Mouse (Mus musculus) left cerebral cortex, adult 2 months (tissue): ENCODE measurements around the gene Ackr4. TPM values are rescaled to one million over a fixed set of nuclear protein-coding genes. Genes with fewer than 3 reads are reported as not detected.

Experiments
- DNase-seq, 2 experiments: peaks; one replicate each; pipeline ENCODE4 v3.0.0; 2021 to 2022; ENCODE audit warnings: low spot score in 2 of 2, mixed read lengths in 1 of 2; ENCODE audit errors: extremely low spot score in 1 of 2
- H3K27ac ChIP-seq: fragments of 200-600 bp; 2 replicates; pipeline ENCODE4 v1.8.1; 2022
- H3K4me3 ChIP-seq: fragments of 200-600 bp; 2 replicates; pipeline ENCODE4 v1.8.1; 2022
- CTCF ChIP-seq: fragments of 200-600 bp; IDR thresholded peaks from 2 replicates; pipeline ENCODE4 v1.8.1; 2022; ENCODE audit warnings: antibody characterized with exemption, mild to moderate bottlenecking, moderate library complexity
- intact Hi-C: fragments of 180-260 bp; cut with DNase I; formaldehyde crosslinking; loops from one replicate; pipeline ENCODE4 v1.15.1; 2025
- total RNA-seq, 2 experiments: library from RNA; stranded (reverse); gene quantifications; 2 replicates each; pipeline ENCODE4 v1.2.3; 2021

Gene Ackr4
- total RNA-seq, 2 experiments from 2014 or later: 0.20 TPM; not detected in 1

DNA sequence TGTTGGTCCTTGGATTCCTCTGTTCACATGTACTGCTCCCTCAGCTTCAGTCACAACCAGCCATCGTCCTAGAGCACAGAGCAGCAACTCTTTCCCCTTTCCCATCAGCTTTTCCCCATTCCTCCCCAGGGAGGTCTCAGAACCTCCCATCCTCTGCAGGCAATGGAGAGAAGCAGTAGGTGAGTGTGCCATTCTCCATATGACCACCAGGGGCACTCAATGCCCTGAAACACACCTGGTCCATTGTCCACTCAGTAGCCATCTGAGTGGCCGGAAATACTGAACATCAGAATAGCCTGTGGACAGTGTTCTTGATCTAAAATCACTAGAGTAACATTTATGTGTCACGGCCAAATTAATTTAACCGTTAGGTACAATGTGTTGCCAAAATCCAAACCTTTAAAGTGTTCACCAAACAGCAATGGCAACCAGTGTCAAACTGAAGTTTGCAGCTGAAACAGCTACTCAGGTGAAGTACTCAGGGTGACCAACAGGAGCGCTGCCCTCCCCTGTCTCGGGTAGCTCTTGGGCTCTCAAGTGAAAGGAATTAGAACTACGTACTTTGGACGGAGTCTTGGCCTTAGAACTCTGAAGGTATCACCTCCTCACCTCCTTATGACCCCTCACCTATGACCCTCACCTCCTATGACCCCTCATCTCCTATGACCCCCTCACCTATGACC, 17.7 kb upstream of the Ackr4 start:
- no peak overlapping the region for H3K4me3 ChIP-seq
- no peak overlapping the region for H3K27ac ChIP-seq
- no peak for DNase-seq
- intact Hi-C loops: no loop called here
- peak; percentile 50 for TF ChIP-seq CTCF

DNA sequence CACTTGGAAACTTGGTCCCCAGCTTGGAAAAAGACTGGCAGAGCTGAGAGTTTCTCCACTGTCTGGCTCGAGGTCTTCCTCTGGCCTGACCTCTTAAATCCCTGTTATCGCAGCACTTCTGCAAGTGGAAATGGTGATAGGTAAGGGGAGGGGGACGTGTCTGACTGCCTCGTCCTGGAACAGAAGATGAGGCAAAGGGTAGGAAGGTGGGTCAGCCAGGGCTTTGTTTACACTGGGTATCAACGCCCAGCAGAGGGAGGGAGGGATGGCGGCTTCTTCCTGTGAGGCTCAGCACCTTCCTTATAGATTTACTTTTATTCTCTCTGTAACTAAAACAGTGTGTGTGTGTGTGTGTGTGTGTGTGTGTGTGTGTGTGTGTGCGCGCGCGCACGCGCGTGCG, 16.1 kb upstream of the Ackr4 start:
- no peak overlapping the region for H3K4me3 ChIP-seq
- DNase-seq: no peak
- no peak overlapping the region for H3K27ac ChIP-seq
- TF ChIP-seq CTCF: no peak
- intact Hi-C loops: no loop called here

DNA sequence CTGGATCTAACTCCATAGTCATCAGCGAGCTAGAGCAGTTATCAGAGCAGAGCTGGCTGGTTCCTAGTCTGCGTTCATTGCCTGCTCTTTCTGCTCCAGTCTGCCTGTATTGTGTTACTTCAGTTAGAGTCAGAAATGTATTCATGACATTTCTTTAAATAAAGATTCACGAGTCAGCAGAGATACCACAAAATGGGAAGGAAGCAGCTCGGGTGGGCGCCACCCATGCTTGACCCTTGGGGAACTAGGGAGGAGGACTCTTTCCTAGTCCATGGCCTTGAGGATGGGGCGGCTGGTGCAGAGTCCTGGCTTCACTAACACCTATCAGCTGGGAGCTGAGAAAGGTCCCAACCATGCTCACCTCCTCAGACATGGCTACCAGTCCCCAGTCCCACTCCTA, 13.6 kb upstream of the Ackr4 start:
- intact Hi-C loops: no loop called here
- DNase-seq: no peak
- no peak for TF ChIP-seq CTCF
- Histone ChIP-seq H3K27ac (no peak overlapping the region), H3K4me3 (no peak overlapping the region)

- DNase-seq: no peak
- intact Hi-C loops: no loop called here
- Histone ChIP-seq H3K27ac (no peak overlapping the region), H3K4me3 (no peak overlapping the region)
- no peak for TF ChIP-seq CTCF
Measured at GRCm38 (mm10) chr9:104130141-104130755, 3.5 kb upstream of the Ackr4 start.

GRCm38 (mm10) chr9:104128110-104128509, 1.4 kb upstream of the Ackr4 start:
- H3K27ac ChIP-seq: peak overlapping the region; percentile 37; the same call in 1 of the 2 replicates
- no peak overlapping the region for H3K4me3 ChIP-seq
- peak in 1 of 2 experiments; percentile 20 for DNase-seq
- intact Hi-C loops: no loop called here
- TF ChIP-seq CTCF: no peak

- intact Hi-C loops: no loop called here
- no peak for TF ChIP-seq CTCF
Measured at GRCm38 (mm10) chr9:104123622-104124021, 3.1 kb downstream of the Ackr4 start.

GRCm38 (mm10) chr9:104123101-104123500, 3.6 kb downstream of the Ackr4 start:
- intact Hi-C loops: no loop called here
- TF ChIP-seq CTCF: no peak
- no peak overlapping the region for H3K27ac ChIP-seq

More at GRCm38 (mm10) chr9:104123622-104124021, 3.1 kb downstream of the Ackr4 start:
- H3K4me3 ChIP-seq: no peak overlapping the region
- no peak overlapping the region for H3K27ac ChIP-seq
- DNase-seq: no peak

DNA sequence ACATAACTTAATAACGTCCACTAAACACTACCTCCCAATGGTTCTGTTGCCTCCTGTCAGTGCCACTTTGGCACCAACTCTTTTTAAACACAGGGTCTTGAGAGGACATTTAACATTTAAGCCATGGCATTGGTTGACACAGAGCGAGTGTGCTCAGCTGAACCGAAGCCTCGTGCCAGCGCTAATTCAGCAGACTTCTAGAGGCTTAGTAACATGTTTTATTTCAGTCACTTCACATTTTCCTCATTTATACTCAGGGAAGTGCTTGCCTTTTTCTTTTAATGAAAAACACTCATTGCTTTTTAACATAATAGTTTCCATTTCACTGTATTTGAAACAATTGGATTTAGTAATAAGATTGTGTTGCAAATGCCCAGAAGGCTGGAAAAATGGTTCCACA, 17.6 kb downstream of the Ackr4 start:
- H3K4me3 ChIP-seq: no peak overlapping the region
- intact Hi-C loops: no loop called here
- DNase-seq: no peak
- H3K27ac ChIP-seq: no peak overlapping the region
- no peak for TF ChIP-seq CTCF

More at GRCm38 (mm10) chr9:104123101-104123500, 3.6 kb downstream of the Ackr4 start:
- DNase-seq: no peak
- H3K4me3 ChIP-seq: no peak overlapping the region

GRCm38 (mm10) chr9:104108571-104109143, 18.1 kb downstream of the Ackr4 start:
- no peak overlapping the region for H3K4me3 ChIP-seq
- TF ChIP-seq CTCF: no peak
- no peak overlapping the region for H3K27ac ChIP-seq
- intact Hi-C loops: no loop called here
- DNase-seq: no peak

GRCm38 (mm10) chr9:104107482-104107881, 19.3 kb downstream of the Ackr4 start:
- intact Hi-C loops: no loop called here
- no peak overlapping the region for H3K27ac ChIP-seq

DNA sequence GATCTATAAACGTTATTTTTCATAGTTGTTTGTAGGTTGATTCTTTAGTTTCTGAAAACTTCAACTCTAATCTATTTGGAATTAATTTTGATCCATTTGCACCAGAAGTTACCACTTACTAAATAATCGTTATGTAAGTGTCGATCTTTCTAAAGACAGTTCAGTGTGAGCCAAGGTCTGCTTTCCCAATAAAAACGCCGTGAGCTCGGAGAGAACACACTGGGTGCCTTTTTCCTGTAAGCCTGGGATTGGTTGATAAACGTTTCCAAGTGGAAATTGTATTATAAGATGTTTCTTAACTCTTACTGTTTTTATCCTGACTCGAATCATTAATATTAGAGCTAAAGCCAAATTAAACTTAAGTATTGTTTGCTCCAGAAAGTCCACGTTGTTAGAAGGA, 19.8 kb downstream of the Ackr4 start:
- intact Hi-C loops: no loop called here
- DNase-seq: no peak
- Histone ChIP-seq H3K4me3 (no peak overlapping the region), H3K27ac (no peak overlapping the region)
- TF ChIP-seq CTCF: no peak

More at GRCm38 (mm10) chr9:104107482-104107881, 19.3 kb downstream of the Ackr4 start:
- DNase-seq: no peak
- no peak for TF ChIP-seq CTCF
- no peak overlapping the region for H3K4me3 ChIP-seq

DNA sequence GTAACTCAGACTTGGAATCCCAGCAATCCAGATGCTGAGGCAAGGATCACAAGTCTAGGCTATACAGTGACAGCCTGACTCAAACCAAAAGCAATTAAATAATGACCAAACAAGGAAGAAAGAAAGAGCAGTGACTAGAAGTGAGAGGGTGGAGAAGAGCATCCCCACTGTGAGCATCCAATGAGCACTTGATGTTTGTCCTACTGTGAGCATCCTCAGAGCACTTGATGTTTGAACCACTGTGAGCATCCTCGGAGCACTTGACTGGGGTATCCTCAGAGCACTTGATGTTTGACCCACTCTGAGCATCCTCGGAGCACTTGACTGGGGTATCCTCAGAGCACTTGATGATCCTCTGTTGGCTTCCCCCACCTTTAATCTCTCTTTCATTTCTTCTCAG, 21.7 kb downstream of the Ackr4 start:
- no peak for DNase-seq
- Histone ChIP-seq H3K27ac (no peak overlapping the region), H3K4me3 (no peak overlapping the region)
- TF ChIP-seq CTCF: no peak
- intact Hi-C loops: no loop called here
